Mouse (Mus musculus) layer of hippocampus, postnatal 10 days (tissue): ENCODE measurements around the gene Ms4a7. TPM values are rescaled to one million over a fixed set of nuclear protein-coding genes. Genes with fewer than 3 reads are reported as not detected.

Source experiments
- total RNA-seq, 2 experiments: library from RNA; stranded (reverse); gene quantifications; 2 replicates each; pipeline ENCODE4 v1.2.3; 2021

Ms4a7 gene
- total RNA-seq, 2 experiments from 2014 or later: not detected

Other genes starting within 250 kb of the Ms4a7 start
- not detected for gene 1700017D01Rik, start 205.3 kb downstream of the Ms4a7 start, total RNA-seq
- not detected for gene 1700025F22Rik, start 170.8 kb downstream of the Ms4a7 start, total RNA-seq
- not detected for gene Ms4a13, start 139.4 kb downstream of the Ms4a7 start, total RNA-seq
- not detected for gene Ms4a12, start 103.7 kb downstream of the Ms4a7 start, total RNA-seq
- under 1 TPM in 1 of 2 experiments, not detected in 1; 0.11 TPM for gene Ms4a1, start 69.9 kb downstream of the Ms4a7 start, total RNA-seq
- gene Ms4a5, start 52.3 kb downstream of the Ms4a7 start, total RNA-seq: not detected
- gene Ms4a14, start 21.7 kb downstream of the Ms4a7 start, total RNA-seq: not detected
- gene Ms4a4a, start 39.4 kb upstream of the Ms4a7 start, total RNA-seq: 1 to 10 TPM in 1 of 2 experiments, under 1 TPM in 1; 0.89 to 1.7 TPM
- not detected for gene Ms4a4c, start 68.6 kb upstream of the Ms4a7 start, total RNA-seq
- gene Ms4a4b, start 107.4 kb upstream of the Ms4a7 start, total RNA-seq: not detected
- 1 to 10 TPM; 1.8 to 2.0 TPM for gene Ms4a6c, start 133.2 kb upstream of the Ms4a7 start, total RNA-seq
- gene Gm8369, start 149.8 kb upstream of the Ms4a7 start, total RNA-seq: 1 to 10 TPM; 1.1 to 1.4 TPM
- gene Ms4a6b, start 180.4 kb upstream of the Ms4a7 start, total RNA-seq: 1 to 10 TPM; 1.2 to 2.1 TPM
- gene Ms4a4d, start 200.7 kb upstream of the Ms4a7 start, total RNA-seq: not detected